Mouse (Mus musculus) intestine, embryonic 15.5 days (tissue): ENCODE measurements around the gene Gm10160. TPM values are rescaled to one million over a fixed set of nuclear protein-coding genes. Genes with fewer than 3 reads are reported as not detected.

Experiments
- polyA plus RNA-seq: library from polyadenylated mRNA; unstranded; fragments of >200 nt; fragmentation: Nextera tagmentation; extraction: Ambion mirVana; gene quantifications from 2 replicates; pipeline ENCODE4 v1.2.1, GENCODE M21; 2015

The Gm10160 gene
- polyA plus RNA-seq, 1 experiment from 2014 or later = not detected

Other genes starting within 250 kb of the Gm10160 start
- 46.6 and 46.9 TPM in 2 replicates for gene Homer2, start 148.3 kb downstream of the Gm10160 start, polyA plus RNA-seq
- gene Ramac, start 92.9 kb downstream of the Gm10160 start, polyA plus RNA-seq = 132 and 147 TPM in 2 replicates
- gene 3110040N11Rik, start 66.3 kb downstream of the Gm10160 start, polyA plus RNA-seq = 47.2 and 52.1 TPM in 2 replicates
- 57.4 and 60.0 TPM in 2 replicates for gene Btbd1, start 26.4 kb downstream of the Gm10160 start, polyA plus RNA-seq
- 16.1 and 17.2 TPM in 2 replicates for gene Tm6sf1, start 3.2 kb upstream of the Gm10160 start, polyA plus RNA-seq
- gene Hdgfl3, start 78.7 kb upstream of the Gm10160 start, polyA plus RNA-seq = 10.1 and 10.9 TPM in 2 replicates
- 2.8 and 3.7 TPM in 2 replicates for gene Bnc1, start 136.5 kb upstream of the Gm10160 start, polyA plus RNA-seq